In genomic region chr6:21709228-21709627, GRCm38 (mm10) we compare ENCODE assay signal across 10 mouse cellular contexts.
DNase-seq lines count a peak whose midpoint lies in the region; ATAC-seq lines count a peak whose summit lies in the region.
"Had no signal": no experiment of that assay in that cellular context is flagged by ENCODE, and none has a peak within 500 bp of the region (broad histone marks: within the 10 kb centered on the region; RNA-seq: fewer than 3 reads in every experiment).

No protein-coding gene starts in this region.

- H3K9ac ChIP-seq in forebrain, embryonic 16.5 days (replicated peaks; ENCODE audit: low read depth, low read length) = no peak overlapping the region
- H3K9ac ChIP-seq: heart, embryonic 15.5 days; limb, embryonic 15.5 days had no signal

- 14% methylated on average over 3 of the region's 3 CpGs for WGBS in forebrain, embryonic 16.5 days

- H3K36me3 ChIP-seq in forebrain, embryonic 16.5 days (ENCODE audit: control insufficient read depth, insufficient read depth) = no peaks in the 10 kb centered on the region
- H3K36me3 ChIP-seq: heart, embryonic 15.5 days; limb, embryonic 15.5 days had no signal

- intact Hi-C loops in left cerebral cortex, postnatal 14 days (cut with DNase I) = loop anchor here (5.0 kb wide), 1 partner anchor 492 kb away; the partner anchor contains the start of gene Kcnd2

- no peak overlapping the region for H3K27ac ChIP-seq in forebrain, embryonic 16.5 days (ENCODE audit: low read length)
- H3K27ac ChIP-seq: heart, embryonic 15.5 days; limb, embryonic 15.5 days had no signal

- no peaks in the 10 kb centered on the region for H3K27me3 ChIP-seq in forebrain, embryonic 16.5 days (replicated peaks; ENCODE audit: control insufficient read depth, insufficient read depth, low read length)
- H3K27me3 ChIP-seq: heart, embryonic 15.5 days; limb, embryonic 15.5 days had no signal

- no peaks in the 10 kb centered on the region for H3K9me3 ChIP-seq in forebrain, embryonic 16.5 days (ENCODE audit: control insufficient read depth, low read length)
- H3K9me3 ChIP-seq: heart, embryonic 15.5 days; limb, embryonic 15.5 days had no signal

- peak; percentile 55 for ATAC-seq in forebrain, embryonic 16.5 days

- H3K4me1 ChIP-seq in forebrain, embryonic 16.5 days (replicated peaks; ENCODE audit: control insufficient read depth, insufficient read depth, low read length) = no peaks in the 10 kb centered on the region
- H3K4me1 ChIP-seq: heart, embryonic 15.5 days; limb, embryonic 15.5 days had no signal

- no peak overlapping the region for H3K4me3 ChIP-seq in forebrain, embryonic 16.5 days (replicated peaks; ENCODE audit: low read length)
- H3K4me3 ChIP-seq: heart, embryonic 15.5 days; limb, embryonic 15.5 days had no signal

- DNase-seq in cerebellum, adult 9-10 months = peak; percentile 74
- no peak for DNase-seq in cerebellum, adult 11 months
- DNase-seq in left cerebral cortex, postnatal 14 days (ENCODE audit: low spot score in 2 of 2) = peak; percentile 36 to 43
- no peak for DNase-seq in left cerebral cortex, adult 8-10 months (ENCODE audit: low spot score in 2 of 2)
- DNase-seq in MN1 (ENCODE audit: low spot score) = peak; percentile 36
- no peak for DNase-seq in layer of hippocampus, adult 11-12 months (ENCODE audit: low spot score)
- DNase-seq in thymus, adult 18-20 months = no peak

- H3K4me2 ChIP-seq in forebrain, embryonic 16.5 days (ENCODE audit: low read length) = no peak overlapping the region
- H3K4me2 ChIP-seq: heart, embryonic 15.5 days; limb, embryonic 15.5 days had no signal

Comparison
In these comparisons a context has a peak if more than half of its experiments do, and no peak if none do; other contexts are left out.
1. DNase-seq: peak in cerebellum, adult 9-10 months (single experiment), left cerebral cortex, postnatal 14 days (2 of 2) and MN1 (single experiment); none in cerebellum, adult 11 months (single experiment), left cerebral cortex, adult 8-10 months (0 of 2), layer of hippocampus, adult 11-12 months (single experiment) and thymus, adult 18-20 months (0 of 2).